Mouse (Mus musculus) lung, postnatal 10 days (tissue): ENCODE data around the gene Il2ra.

Source experiments
- DNase-seq: peaks from one replicate; pipeline ENCODE4 v3.0.0; 2021

Gene Il2ra

DNA sequence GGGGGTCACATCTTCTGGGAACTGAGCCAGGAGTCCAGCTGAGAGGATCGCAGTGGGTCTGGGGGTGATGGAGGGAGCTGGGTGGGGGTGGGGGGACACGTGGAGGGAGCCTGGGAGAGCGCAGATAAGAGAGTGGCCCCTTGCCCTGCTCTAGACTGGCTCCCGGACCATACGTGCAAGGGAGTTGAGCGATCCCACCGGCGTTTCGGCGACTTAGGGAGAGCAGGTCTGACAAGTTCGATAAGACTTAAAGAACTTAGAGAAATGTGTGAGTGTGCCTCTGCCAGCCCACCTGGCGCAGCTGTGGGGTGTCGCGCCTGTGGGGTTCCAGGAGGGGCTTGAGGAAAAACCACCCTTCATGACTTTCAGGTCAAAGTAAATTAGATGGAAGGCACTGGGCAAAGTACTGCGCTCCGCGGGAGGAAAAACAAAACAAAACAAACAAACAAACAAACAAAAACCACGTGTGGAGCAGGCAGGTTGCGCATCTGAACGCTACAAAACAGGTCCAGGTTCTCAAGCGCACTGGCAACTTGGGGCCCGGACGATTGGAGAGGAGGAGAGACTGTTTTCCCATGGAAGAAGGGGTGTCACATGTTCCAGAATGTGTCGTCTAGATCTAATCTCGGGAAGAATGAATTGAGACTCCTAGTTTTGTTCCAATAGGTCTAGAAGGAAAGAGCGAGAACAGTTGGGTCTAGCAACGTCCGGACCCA is 63.6 kb downstream of the Il2ra start:
- no peak for DNase-seq

DNA sequence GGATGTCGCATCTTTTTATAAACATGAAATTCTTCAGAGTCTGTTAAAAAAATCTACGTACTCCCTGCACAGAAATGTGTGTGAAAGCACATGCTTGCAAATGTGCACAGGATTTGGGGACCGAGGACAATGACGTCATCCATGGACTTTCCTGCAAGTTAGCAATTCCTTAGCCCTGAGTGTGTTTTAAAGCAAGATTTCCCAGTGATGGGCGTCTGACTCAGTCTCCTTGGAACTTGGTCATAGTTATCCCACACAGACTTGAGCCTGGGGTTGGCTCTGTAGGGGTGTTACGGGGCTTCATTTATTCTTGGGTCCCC is 64.1 kb downstream of the Il2ra start:
- DNase-seq, result peak; percentile 8

DNA sequence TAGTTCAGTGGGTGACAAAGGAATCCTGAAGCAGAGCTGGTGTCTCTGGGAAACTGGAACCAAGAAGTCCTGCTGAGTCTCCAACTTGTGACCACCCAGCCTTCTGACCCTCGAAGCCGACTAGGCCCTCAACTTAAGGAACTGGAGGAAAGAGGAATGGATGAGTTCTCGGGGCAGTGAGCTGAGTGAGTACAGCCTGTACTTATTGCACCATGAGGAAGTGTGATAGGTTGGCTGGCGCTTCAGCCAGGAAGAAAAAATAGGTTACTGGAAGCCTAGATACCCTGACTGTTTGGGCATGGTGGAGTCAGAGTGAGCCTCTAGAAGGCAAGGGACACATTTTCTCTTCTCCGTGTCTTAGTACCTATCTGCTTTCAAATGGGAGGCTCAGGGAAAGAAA is 65.9 kb downstream of the Il2ra start:
- no peak for DNase-seq

GRCm38 (mm10) chr2:11710101-11710500 is 67.5 kb downstream of the Il2ra start:
- DNase-seq, result peak; percentile 35

- DNase-seq, result no peak
Measured at GRCm38 (mm10) chr2:11712483-11712990, 69.9 kb downstream of the Il2ra start.

GRCm38 (mm10) chr2:11713021-11713420 is 70.4 kb downstream of the Il2ra start:
- DNase-seq, result no peak

DNA sequence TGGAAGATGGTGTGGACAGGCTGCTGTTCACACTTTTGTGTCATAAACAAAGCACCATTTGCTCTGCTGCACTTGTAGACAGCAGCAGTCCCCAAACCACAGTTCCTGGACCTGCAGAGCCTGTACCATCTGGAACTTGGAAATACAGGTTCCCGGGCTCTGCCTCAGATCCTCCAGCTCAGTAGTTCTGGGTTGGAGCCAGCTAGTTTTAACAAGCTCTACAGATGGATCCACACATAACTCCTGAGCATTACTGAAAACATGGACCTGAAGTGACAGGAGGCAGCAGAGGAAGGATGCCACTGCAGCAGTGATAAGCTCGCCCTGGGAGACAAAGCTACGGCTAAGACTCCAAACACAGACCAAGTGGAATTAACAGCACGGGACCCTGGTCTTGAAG is 71.9 kb downstream of the Il2ra start:
- DNase-seq, result no peak

DNA sequence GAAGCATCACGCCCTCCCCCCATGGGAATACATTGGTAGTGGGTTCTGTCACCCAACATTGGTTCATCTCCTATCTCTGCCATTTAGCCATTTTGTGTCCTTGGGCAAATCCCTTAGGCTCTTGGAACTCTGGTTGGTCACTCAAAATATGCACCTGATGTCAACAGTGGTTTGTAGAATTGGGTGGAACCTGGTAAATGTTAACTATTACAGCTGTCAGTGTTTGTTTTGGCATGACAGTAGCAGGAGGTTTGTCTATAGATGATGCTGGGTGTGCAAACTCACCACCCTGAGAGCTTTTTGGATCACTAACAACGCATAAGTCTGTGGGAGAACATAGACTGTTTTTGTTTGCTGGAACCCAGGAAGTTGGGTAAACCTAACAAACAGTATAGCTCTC is 76.0 kb downstream of the Il2ra start:
- DNase-seq, result no peak

DNA sequence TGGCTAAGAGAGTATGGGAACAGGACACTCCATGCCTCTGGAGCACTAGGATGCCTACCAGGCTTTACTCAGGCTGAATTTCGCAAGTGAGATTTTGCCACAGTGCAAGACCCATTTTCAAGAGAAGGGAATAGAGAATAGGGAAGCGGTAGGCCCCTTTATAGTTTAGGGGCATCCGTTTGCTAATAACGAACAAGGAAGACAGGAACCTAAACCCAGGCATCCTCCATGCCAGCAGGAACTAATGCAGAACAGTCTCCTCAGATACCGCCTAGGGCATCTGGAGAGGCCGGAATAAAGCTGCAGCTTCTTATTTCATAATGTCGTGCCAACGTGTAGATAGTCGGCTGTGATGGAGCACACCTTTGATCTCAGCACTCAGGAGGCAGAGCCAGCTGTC is 80.0 kb downstream of the Il2ra start:
- DNase-seq, result no peak

DNA sequence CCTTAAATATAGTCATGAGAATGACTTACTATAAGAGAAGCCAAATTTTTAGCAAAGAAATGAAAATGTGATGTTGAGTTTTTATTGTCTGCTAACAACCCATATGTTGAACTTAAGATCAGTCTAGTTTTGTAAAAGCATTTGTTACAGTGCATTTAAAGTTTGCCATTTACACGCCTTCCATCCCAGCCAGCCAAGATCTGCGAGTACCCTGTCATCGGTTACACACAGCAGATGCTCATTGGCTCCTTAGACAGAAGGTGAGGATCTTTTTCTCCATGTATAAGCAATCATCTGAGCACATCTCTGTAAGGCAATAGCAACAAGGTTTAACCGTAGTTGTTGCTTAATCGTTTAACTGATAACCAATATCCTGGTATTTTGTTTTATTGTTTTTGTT is 85.0 kb downstream of the Il2ra start:
- no peak for DNase-seq

DNA sequence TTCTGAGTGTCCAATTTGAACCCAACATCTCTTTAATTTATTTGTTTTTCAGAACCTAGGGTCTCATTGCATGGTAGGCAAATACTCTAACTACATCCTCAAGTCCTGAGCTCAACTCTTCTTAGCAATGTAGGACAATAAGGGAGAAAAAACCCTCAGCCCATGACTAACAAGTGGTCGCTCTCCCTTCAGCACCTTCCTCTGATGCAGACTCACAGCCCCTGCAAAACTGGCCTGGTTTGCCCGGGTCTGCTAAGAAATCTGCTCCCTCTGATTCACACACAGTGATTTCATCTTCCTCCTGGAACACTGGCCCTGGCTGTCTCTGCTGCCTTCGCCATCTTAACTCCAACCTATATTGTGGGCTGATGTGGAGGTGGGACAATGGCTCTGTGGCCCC is 86.5 kb downstream of the Il2ra start:
- no peak for DNase-seq

GRCm38 (mm10) chr2:11732978-11733377 is 90.4 kb downstream of the Il2ra start:
- DNase-seq, result no peak

DNA sequence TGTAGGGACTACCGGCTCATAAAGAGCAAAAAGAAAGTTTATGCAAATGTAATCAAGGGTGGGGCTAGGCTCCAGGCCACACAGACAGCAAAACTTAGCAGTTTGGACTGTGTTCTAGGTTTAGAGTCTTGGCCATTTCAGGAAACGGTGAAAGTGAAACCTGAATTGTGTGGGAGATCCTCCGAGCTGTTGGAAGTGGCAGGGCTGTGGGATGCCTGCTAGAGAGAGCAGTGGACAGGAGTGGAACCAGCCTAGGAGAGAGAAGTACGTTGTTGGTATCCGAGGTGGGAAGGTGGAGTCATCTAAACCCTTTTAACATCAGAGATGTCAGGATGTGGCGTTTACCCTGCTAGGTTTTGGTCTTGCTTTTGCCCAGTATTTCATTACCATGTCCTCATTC is 93.2 kb downstream of the Il2ra start:
- DNase-seq, result no peak

DNA sequence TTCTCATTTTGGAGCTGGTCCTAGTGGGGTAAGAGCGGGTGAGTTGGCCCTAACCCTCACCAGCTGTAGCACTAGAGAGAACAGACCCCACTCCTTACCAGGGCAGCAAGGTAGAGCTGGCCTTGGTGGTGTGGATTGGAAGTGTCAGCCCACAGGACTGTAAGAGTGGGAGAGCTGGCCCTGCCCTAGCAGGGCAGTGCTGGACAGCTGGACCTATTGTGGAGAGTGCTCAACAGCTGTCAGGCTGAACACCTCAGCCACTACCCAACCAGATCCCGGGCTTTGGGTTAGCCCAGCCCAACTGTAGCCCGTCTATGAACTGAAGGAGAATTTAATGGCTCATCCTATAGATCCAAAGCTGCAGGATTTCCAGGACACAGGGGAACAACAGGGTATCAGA is 96.2 kb downstream of the Il2ra start:
- DNase-seq, result no peak

DNA sequence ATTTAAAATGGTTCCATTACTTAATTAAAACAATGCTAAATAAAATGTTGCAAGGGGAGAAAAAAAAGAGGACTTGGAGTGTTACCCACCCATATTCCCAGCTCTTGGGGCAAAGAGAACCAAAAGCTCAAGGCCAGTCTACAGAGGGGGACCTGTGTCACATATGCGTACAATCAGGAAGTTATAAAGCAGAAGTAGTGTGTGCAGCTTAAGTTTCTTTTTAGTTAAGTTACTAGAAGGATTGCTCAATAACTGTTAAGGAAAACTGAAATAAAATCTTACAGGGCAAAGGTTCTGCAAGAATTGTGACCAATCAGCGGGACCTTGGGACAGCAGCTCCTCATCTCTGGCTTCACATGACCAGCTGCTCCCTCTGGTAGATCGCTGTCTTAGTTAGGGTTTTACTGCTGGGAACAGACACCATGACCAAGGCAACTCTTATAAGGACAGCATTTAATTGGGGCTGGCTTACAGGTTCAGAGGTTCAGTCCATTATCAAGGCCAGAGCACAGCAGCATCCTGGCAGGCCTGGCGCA is 97.0 kb downstream of the Il2ra start:
- no peak for DNase-seq
